Mouse (Mus musculus) myocyte (in vitro differentiated cells): Measurements from ENCODE around the gene Ttc12. TPM values are rescaled to one million over a fixed set of nuclear protein-coding genes. Genes with fewer than 3 reads are reported as not detected.

Source experiments
- H3K27me3 ChIP-seq: one replicate; pipeline ENCODE4 v1.6.1; 2011; ENCODE audit not compliant: control insufficient read depth, insufficient read depth, insufficient read length
- H3K36me3 ChIP-seq: one replicate; pipeline ENCODE4 v1.6.1; 2011; ENCODE audit not compliant: control insufficient read depth, insufficient read depth
- H3K4me2 ChIP-seq: one replicate; pipeline ENCODE4 v1.6.1; 2011; ENCODE audit warnings: low read depth, control low read depth
- H3K4me3 ChIP-seq: one replicate; pipeline ENCODE4 v1.5.1; 2011; ENCODE audit warnings: mild to moderate bottlenecking, control low read depth, moderate library complexity
- H3K79me2 ChIP-seq: one replicate; pipeline ENCODE4 v1.6.1; 2011; ENCODE audit not compliant: control insufficient read depth, insufficient read depth
- H3ac ChIP-seq: one replicate; pipeline ENCODE4 v1.6.1; 2011; ENCODE audit not compliant: control insufficient read depth, insufficient read length
- CEBPB ChIP-seq: IDR thresholded peaks from 2 replicates; pipeline ENCODE4 v1.6.1; 2011; ENCODE audit warnings: mild to moderate bottlenecking, moderate library complexity; ENCODE audit not compliant: poor library complexity, insufficient read depth, severe bottlenecking
- E2F4 ChIP-seq: IDR thresholded peaks from one replicate; pipeline ENCODE4 v1.6.1; 2011; ENCODE audit warnings: mild to moderate bottlenecking, control low read depth, moderate library complexity; ENCODE audit not compliant: insufficient read depth
- MAX ChIP-seq: IDR thresholded peaks from one replicate; pipeline ENCODE4 v1.6.1; 2011; ENCODE audit warnings: low read depth, mild to moderate bottlenecking, control low read depth
- MYOD1 ChIP-seq, 3 experiments: IDR thresholded peaks; one replicate each; pipeline ENCODE4 v1.6.1; 2011; ENCODE audit warnings: control low read depth in 2 of 3, low read depth in 2 of 3, mild to moderate bottlenecking in 2 of 3, moderate library complexity in 1 of 3; ENCODE audit not compliant: insufficient read length in 2 of 3, control insufficient read depth in 1 of 3
- MYOG ChIP-seq, 3 experiments: IDR thresholded peaks; one replicate each; pipeline ENCODE4 v1.6.1; 2011; ENCODE audit warnings: control low read depth in 2 of 3, low read depth in 2 of 3, mild to moderate bottlenecking in 2 of 3; ENCODE audit not compliant: insufficient read length in 2 of 3, control insufficient read depth in 1 of 3, insufficient read depth in 1 of 3
- POLR2A ChIP-seq: IDR thresholded peaks from one replicate; pipeline ENCODE4 v1.6.1; 2011; ENCODE audit warnings: low read depth, mild to moderate bottlenecking, control low read depth, moderate library complexity; ENCODE audit not compliant: insufficient read length
- POLR2AphosphoS2 ChIP-seq: IDR thresholded peaks from one replicate; pipeline ENCODE4 v1.6.1; 2011; ENCODE audit warnings: low read depth, control low read depth; ENCODE audit not compliant: insufficient read length
- REST ChIP-seq: IDR thresholded peaks from one replicate; pipeline ENCODE4 v1.6.1; 2011; ENCODE audit warnings: mild to moderate bottlenecking, control low read depth, moderate library complexity; ENCODE audit not compliant: insufficient read depth, insufficient read length
- SRF ChIP-seq: IDR thresholded peaks from one replicate; pipeline ENCODE4 v1.6.1; 2011; ENCODE audit warnings: low read depth; ENCODE audit not compliant: control insufficient read depth, insufficient read length
- TCF12 ChIP-seq: IDR thresholded peaks from one replicate; pipeline ENCODE4 v1.6.1; 2011; ENCODE audit warnings: mild to moderate bottlenecking, control low read depth; ENCODE audit not compliant: poor library complexity, insufficient read depth, severe bottlenecking
- TCF3 ChIP-seq: IDR thresholded peaks from one replicate; pipeline ENCODE4 v1.6.1; 2011; ENCODE audit warnings: low read depth, control low read depth; ENCODE audit not compliant: insufficient read length
- USF1 ChIP-seq: IDR thresholded peaks from one replicate; pipeline ENCODE4 v1.6.1; 2011; ENCODE audit warnings: low read depth, mild to moderate bottlenecking, control low read depth, moderate library complexity
- polyA plus RNA-seq: library from polyadenylated mRNA; unstranded; fragments of >200 nt; fragmentation: generic; extraction: Trizol; gene quantifications from one replicate; pipeline ENCODE4 v1.2.1, GENCODE M21; 2012; ENCODE audit warnings: missing spikeins

Gene Ttc12
- polyA plus RNA-seq, 1 experiment, result 4.1 TPM

DNA sequence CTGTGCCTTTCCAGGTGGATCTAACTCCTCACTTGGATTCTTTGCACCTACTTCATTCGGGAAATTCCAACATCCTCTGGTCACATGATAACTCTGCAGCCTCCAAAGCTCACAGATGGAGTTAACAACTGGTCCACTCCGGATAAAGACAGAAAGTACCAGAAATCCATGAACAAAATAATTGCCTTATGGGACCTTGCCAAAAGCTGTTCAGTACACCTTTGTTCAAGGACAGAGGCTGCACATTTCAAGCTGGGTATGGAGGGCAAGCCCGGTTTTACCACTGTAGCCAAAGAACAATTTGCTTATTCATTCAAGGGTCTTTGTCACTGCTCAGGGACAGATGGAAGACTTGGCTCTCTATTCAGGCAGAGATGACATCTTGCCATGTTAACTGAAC, 43.4 kb downstream of the Ttc12 start:
- H3K27me3 ChIP-seq, result no peaks in the 10 kb centered on the region
- H3K4me3 ChIP-seq, result no peak overlapping the region
- H3K79me2 ChIP-seq, result no peaks in the 10 kb centered on the region
- H3K36me3 ChIP-seq, result no peaks in the 10 kb centered on the region
- no peak overlapping the region for H3K4me2 ChIP-seq
- H3ac ChIP-seq, result no peak overlapping the region
- TF ChIP-seq POLR2A (no peak), TCF12 (no peak), MYOG (IDR thresholded peaks at IDR 0.05; ENCODE audit: control insufficient read depth in 1 of 3, insufficient read depth in 1 of 3, insufficient read length in 2 of 3, low read depth in 2 of 3) (no peak), E2F4 (no peak), MYOD1 (IDR thresholded peaks at IDR 0.05; ENCODE audit: control insufficient read depth in 1 of 3, insufficient read length in 2 of 3, low read depth in 2 of 3) (no peak), TCF3 (no peak), USF1 (no peak), CEBPB (no peak), POLR2AphosphoS2 (no peak), REST (no peak), MAX (no peak), SRF (no peak)

DNA sequence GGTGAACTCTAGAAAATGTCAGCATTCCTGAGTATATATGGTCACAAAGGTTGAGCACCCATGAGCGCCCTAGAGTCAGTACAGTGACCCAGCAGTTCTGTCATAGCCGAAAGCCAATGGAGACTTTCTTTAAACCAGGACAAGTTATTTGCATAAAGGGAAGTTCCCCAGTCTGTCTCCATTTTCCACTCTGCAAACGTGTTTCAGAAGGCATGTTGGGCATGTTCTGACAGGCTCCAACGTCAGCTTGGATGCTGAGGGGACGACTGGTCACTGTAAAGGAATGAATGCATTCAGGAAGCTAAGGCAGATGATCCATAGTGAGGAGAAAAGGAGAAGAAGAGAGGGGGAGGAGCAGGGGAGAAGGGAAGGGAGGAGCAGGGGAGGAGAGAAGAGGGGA, 58.5 kb downstream of the Ttc12 start:
- Histone ChIP-seq H3K4me3 (no peak overlapping the region), H3ac (no peak overlapping the region), H3K27me3 (peaks cover 7% of the 10 kb centered on the region), H3K36me3 (no peaks in the 10 kb centered on the region), H3K4me2 (no peak overlapping the region), H3K79me2 (no peaks in the 10 kb centered on the region)
- TF ChIP-seq TCF3, result no peak
- no peak for TF ChIP-seq MAX

DNA sequence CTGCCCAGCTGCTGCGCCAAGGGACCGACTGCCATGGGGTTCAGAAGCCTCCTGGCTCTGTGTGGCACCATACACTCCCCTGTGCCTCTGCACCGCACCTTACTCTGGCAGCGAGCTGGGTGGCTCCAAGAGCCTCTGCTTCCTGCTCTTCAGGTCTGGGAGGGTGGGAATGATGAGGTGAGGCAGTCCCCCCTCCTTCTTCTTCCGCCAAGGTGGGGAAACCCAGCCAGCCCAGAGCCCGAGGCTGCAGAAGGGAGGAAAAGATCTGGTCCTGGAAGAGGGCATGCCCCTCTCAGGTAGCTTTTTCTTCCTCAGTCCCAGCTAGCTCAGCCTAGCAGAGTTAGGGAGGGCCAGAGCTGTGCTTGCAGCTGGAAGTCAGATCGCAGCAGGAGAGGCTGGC, 59.1 kb downstream of the Ttc12 start, which contains the start of gene Ankk1:
Gene Ankk1 (minus strand): TSS at position 101 of the 400 bp plus-strand sequence.
- Histone ChIP-seq H3K79me2 (no peaks in the 10 kb centered on the region), H3K27me3 (peaks cover 8% of the 10 kb centered on the region), H3K4me2 (no peak within 1 kb of the TSS), H3K4me3 (no peak within 1 kb of the TSS), H3K36me3 (no peaks in the 10 kb centered on the region), H3ac (no peak within 1 kb of the TSS)
- TF ChIP-seq POLR2AphosphoS2 (no peak), TCF12 (no peak), POLR2A (no peak), MYOD1 (IDR thresholded peaks at IDR 0.05; ENCODE audit: control insufficient read depth in 1 of 3, insufficient read length in 2 of 3, low read depth in 2 of 3) (no peak), TCF3 (no peak), USF1 (no peak), E2F4 (no peak), SRF (no peak), REST (no peak)

DNA sequence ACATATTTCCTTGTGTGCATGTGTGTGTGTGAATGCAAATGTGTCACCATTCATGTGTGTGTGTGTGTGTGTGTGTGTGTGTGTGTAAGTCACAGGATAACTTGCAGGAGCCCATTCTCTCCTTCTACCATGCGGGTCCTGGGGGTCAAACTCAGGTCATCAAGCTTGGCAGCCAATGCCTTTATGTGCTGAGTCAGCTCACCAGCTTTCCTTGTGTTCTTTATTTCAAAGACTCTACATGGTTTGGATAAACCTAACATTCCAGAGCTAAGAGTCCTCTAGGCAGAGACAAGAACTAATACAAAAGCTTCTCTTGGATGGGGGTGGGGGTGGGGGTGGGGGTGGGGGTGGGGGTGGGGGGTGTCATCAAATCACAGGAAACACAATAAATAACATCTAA, 60.4 kb downstream of the Ttc12 start:
- Histone ChIP-seq H3K36me3 (no peaks in the 10 kb centered on the region), H3ac (no peak overlapping the region), H3K79me2 (no peaks in the 10 kb centered on the region), H3K27me3 (peaks cover 13% of the 10 kb centered on the region), H3K4me2 (no peak overlapping the region), H3K4me3 (no peak overlapping the region)
- TF ChIP-seq MAX (no peak), TCF3 (no peak), E2F4 (no peak), TCF12 (no peak), MYOG (IDR thresholded peaks at IDR 0.05; ENCODE audit: control insufficient read depth in 1 of 3, insufficient read depth in 1 of 3, insufficient read length in 2 of 3, low read depth in 2 of 3) (no peak), REST (no peak), SRF (no peak), MYOD1 (IDR thresholded peaks at IDR 0.05; ENCODE audit: control insufficient read depth in 1 of 3, insufficient read length in 2 of 3, low read depth in 2 of 3) (no peak), USF1 (no peak), POLR2A (no peak), CEBPB (no peak), POLR2AphosphoS2 (no peak)

DNA sequence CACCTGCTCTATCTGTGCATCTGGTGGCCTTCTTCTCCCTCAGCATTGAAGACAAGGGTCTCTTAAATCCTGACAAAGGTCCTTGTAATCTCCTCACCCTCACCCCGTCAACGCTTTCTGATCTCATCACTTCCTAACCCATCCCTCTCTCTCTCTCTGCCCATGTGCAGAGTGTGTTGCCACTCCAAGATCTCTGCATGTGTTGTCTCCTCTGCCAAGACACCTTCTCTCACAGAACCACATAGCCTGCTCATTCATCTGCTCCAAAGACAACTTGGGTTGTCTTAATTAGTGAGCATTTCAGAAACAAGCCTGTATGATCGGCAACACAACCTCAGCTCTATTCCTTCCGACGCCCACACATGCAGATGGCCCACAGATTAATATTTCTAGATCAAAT, 62.2 kb downstream of the Ttc12 start:
- Histone ChIP-seq H3K4me2 (no peak overlapping the region), H3K27me3 (peaks cover 13% of the 10 kb centered on the region), H3K36me3 (no peaks in the 10 kb centered on the region), H3K79me2 (no peaks in the 10 kb centered on the region), H3K4me3 (no peak overlapping the region), H3ac (no peak overlapping the region)
- no peak for TF ChIP-seq E2F4
- no peak for TF ChIP-seq POLR2A
- no peak for TF ChIP-seq REST
- no peak for TF ChIP-seq MYOG (IDR thresholded peaks at IDR 0.05; ENCODE audit: control insufficient read depth in 1 of 3, insufficient read depth in 1 of 3, insufficient read length in 2 of 3, low read depth in 2 of 3)
- no peak for TF ChIP-seq USF1
- TF ChIP-seq MYOD1 (IDR thresholded peaks at IDR 0.05; ENCODE audit: control insufficient read depth in 1 of 3, insufficient read length in 2 of 3, low read depth in 2 of 3), result no peak
- no peak for TF ChIP-seq MAX

DNA sequence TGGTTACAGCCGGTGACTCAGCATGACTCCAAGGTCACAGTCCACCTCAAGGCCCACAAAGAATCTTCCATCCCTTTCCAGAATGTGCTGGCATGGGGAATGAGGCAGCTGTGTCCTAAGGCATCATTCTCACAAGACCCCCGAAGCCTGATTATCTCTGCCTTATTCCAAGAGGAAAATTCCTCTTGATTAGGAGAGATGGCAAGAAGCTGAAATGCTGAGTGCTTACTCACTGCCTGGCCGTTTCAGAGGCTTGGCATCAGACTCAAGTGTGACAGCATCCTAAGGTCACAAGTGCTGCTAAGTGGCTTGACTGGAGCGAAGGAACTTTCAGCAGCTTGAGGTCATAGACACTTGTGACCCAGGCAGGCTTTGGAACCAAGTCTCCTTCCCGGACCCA, 75.4 kb downstream of the Ttc12 start:
- H3K79me2 ChIP-seq, result no peaks in the 10 kb centered on the region
- no peak for TF ChIP-seq MYOG (IDR thresholded peaks at IDR 0.05; ENCODE audit: control insufficient read depth in 1 of 3, insufficient read depth in 1 of 3, insufficient read length in 2 of 3, low read depth in 2 of 3)
- TF ChIP-seq TCF12, result no peak
- TF ChIP-seq CEBPB, result no peak
- no peak for TF ChIP-seq TCF3
- no peak for TF ChIP-seq SRF
- H3ac ChIP-seq, result no peak overlapping the region
- H3K27me3 ChIP-seq, result no peaks in the 10 kb centered on the region
- H3K4me2 ChIP-seq, result no peak overlapping the region
- H3K4me3 ChIP-seq, result no peak overlapping the region
- H3K36me3 ChIP-seq, result no peaks in the 10 kb centered on the region
